Mouse (Mus musculus): ENCODE data around the gene Gpr165.

The Gpr165 gene

DNA sequence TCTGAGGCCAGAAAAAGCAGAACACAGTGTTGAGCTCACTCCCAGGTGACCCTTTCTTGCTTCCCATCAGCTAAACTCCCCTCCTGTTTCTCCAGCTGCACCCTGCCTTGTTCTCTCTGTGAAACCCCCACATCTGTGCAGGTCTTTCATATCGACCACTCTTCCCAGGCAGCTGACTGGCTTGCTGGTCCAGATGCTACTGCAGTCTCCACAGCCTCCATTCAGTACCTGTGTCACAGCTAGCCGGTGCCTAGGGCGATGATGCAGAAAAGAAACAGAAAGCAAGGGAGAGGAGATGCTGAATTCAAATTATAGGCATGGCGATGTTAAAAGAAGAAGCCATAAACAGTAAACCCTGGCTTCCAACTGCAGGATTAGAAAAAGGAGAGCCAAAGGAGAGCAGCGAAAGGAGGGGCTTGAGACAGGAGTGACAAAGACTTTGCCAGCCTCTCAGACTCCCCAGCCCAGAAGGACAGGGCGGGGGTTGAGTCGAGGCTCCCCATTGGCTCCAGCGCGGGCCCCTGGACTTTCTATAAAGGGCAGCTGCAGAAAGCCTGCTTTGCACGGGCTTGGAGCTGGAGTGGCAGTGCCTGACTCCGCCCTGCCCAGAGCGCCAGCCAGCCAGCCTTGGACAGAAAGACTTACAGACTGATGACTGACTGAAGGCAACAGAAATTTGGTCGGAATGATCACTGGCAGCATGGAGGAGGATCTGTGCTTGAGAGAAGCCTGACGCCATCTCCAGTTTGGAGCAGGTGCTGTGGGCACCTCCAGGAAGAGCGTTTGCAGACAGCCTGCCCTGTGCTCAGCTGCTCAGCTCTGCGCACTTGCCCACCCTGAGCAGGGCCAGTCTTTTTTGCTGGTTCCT, at the start of gene Gpr165:
Gene Gpr165, plus strand, starts transcription at position 535 of the 868 bp plus-strand sequence.
- no peak for DNase-seq

DNA sequence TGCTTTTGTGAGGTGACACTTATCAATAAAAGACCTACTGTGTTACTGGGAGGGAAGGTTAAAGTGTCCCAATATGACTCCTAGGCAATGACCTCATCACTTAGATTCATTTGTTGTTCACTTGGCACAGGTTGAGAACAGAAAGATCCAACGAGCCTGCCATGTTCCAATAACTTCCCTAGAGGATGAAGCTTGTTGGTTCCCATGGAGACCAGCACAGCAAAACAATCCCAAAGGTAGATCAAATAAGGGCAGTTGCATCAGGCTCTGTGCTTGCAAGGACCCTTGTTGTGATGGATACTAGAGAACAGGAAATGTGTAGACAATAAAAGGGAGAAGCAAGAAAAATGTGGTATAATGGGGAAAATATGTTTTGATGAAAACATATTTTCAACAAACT, 38.4 kb upstream of the Gpr165 start:
- no peak for DNase-seq

Data from lung, postnatal 10 days (tissue).